Mouse (Mus musculus): Measurements from ENCODE around the gene Cradd. TPM values are rescaled to one million over a fixed set of nuclear protein-coding genes. Genes with fewer than 3 reads are reported as not detected.

The Cradd gene
- polyA plus RNA-seq, 1 experiment from 2014 or later: 15.0 TPM

- Histone ChIP-seq H3K27ac (ENCODE audit: low read depth, low read length) (no peak overlapping the region; the same call in 1 of the 2 replicates), H3K36me3 (ENCODE audit: control insufficient read depth, insufficient read depth, low read length) (no peaks in the 10 kb centered on the region), H3K9me3 (ENCODE audit: control insufficient read depth, low read length) (no peaks in the 10 kb centered on the region), H3K4me2 (no peak overlapping the region), H3K9ac (ENCODE audit: low read length) (no peak overlapping the region; the same call in 1 of the 2 replicates), H3K4me1 (ENCODE audit: control insufficient read depth, insufficient read depth, low read length) (peaks cover 29% of the 10 kb centered on the region), H3K27me3 (ENCODE audit: control insufficient read depth, insufficient read depth, low read length) (no peaks in the 10 kb centered on the region), H3K4me3 (ENCODE audit: low read depth, low read length) (no peak overlapping the region)
- ATAC-seq (ENCODE audit: low FRiP score): no peak; the same call in 1 of the 2 replicates
- 64% methylated on average over 6 of the region's 6 CpGs for WGBS
- DNase-seq (ENCODE audit: low spot score, missing footprints): peak; percentile 89
Measured at GRCm38 (mm10) chr10:95144414-95145130, 179.4 kb downstream of the Cradd start.

DNA sequence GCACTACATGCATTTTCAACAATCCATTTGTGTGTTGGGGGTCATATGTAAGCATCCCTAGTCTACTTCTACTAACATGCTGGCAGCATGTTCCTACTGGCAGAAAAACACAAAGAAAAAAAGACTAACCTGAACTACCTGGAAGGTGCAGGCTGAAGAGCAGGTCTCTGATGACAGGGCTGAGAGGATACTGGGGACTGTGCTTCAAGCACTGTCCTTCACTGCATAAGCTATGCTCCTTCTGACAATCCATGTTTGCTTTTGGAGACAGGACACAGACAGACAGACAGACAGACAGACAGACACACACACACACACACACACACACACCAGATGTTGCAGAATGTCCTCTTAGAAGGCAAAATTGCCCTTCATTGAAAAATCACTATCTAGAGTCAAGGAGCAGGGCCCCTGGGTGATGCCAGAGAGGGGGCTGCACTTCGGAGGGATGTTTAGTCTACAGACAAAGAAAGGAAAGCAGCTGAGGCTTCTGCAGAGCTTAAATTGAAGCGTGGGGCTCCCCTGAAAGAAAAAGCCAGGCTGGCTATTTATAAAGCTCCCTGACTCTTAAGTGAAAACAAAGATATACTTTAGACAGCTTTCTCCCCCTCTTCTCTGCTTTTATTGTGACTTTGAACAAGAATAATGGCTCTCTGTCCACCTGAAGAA lies 180.4 kb downstream of the Cradd start:
- DNase-seq (ENCODE audit: low spot score, missing footprints) (peak; percentile 90), ATAC-seq (ENCODE audit: low FRiP score) (no peak)
- Histone ChIP-seq H3K27me3 (ENCODE audit: control insufficient read depth, insufficient read depth, low read length) (no peaks in the 10 kb centered on the region), H3K9me3 (ENCODE audit: control insufficient read depth, low read length) (no peaks in the 10 kb centered on the region), H3K27ac (ENCODE audit: low read depth, low read length) (peak overlapping the region; percentile 27; the same call in 1 of the 2 replicates), H3K4me2 (peak overlapping the region; percentile 5; the same call in 1 of the 2 replicates), H3K4me3 (ENCODE audit: low read depth, low read length) (no peak overlapping the region), H3K36me3 (ENCODE audit: control insufficient read depth, insufficient read depth, low read length) (no peaks in the 10 kb centered on the region), H3K4me1 (ENCODE audit: control insufficient read depth, insufficient read depth, low read length) (peaks cover 29% of the 10 kb centered on the region), H3K9ac (ENCODE audit: low read length) (peak overlapping the region; percentile 46)
- 8% methylated on average over 2 of the region's 2 CpGs for WGBS

DNA sequence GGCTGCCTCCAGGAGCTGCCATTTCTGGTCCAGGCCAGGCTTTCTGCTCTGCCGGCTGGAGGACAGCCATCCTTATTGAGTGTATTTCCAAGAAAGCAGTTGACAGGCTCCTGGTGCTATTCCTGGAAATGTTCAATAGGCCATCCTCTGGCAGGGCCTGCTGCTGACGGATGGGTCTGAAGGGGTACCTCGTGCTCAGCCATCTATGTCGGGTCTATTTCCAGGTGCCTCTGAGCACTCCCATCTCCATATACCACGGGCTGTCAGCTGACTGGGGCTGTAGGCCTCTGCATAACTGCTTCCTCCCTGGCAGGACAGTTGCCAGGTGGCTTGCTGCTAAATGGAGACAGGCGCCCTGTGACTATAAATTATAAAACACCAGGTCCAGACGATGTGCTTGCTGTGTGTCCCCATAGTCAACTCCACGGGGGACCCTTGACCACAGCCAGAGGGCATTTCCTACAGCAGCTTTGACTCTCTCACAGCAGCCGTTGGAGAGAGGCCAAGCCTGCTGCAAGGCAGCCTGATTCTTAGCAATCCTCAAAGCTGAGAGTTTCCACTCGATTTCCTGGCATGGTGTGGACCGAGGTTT lies 181.0 kb downstream of the Cradd start:
- DNase-seq (ENCODE audit: low spot score, missing footprints) (no peak), ATAC-seq (ENCODE audit: low FRiP score) (0 out of 2 replicates have a peak, but pooled peaks have one; percentile 8)
- Histone ChIP-seq H3K4me1 (ENCODE audit: control insufficient read depth, insufficient read depth, low read length) (peaks cover 29% of the 10 kb centered on the region), H3K4me3 (ENCODE audit: low read depth, low read length) (no peak overlapping the region), H3K4me2 (no peak overlapping the region), H3K27me3 (ENCODE audit: control insufficient read depth, insufficient read depth, low read length) (no peaks in the 10 kb centered on the region), H3K9me3 (ENCODE audit: control insufficient read depth, low read length) (no peaks in the 10 kb centered on the region), H3K36me3 (ENCODE audit: control insufficient read depth, insufficient read depth, low read length) (no peaks in the 10 kb centered on the region), H3K27ac (ENCODE audit: low read depth, low read length) (no peak overlapping the region; the same call in 1 of the 2 replicates), H3K9ac (ENCODE audit: low read length) (peak overlapping the region; percentile 13; the same call in 1 of the 2 replicates)
- WGBS: 46% methylated on average over 11 of the region's 11 CpGs

DNA sequence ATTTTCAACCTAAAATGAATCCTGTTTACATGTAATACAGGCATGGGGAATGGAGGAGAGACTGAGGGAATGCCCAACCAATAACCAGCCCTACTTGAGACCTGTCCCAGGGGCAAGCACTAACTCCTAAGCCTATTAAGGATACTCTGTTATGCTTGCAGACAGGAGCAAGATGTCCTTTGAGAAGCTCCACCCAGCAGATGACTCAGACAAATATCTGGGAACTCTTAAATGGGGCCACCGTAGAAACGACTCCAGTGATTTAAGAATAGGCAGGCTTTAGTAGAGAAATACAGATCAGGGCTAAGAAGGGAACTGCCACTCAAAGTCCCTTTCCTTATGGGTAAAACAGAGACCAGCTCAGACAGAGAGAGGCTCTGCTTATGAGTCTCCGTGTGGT lies 182.9 kb downstream of the Cradd start:
- H3K27ac ChIP-seq (ENCODE audit: low read depth, low read length): no peak overlapping the region
- ATAC-seq (ENCODE audit: low FRiP score) (no peak), DNase-seq (ENCODE audit: low spot score, missing footprints) (no peak)
- H3K9ac ChIP-seq (ENCODE audit: low read length): no peak overlapping the region
- no peak overlapping the region for H3K4me3 ChIP-seq (ENCODE audit: low read depth, low read length)
- H3K36me3 ChIP-seq (ENCODE audit: control insufficient read depth, insufficient read depth, low read length): no peaks in the 10 kb centered on the region
- H3K4me2 ChIP-seq: no peak overlapping the region
- peaks cover 29% of the 10 kb centered on the region for H3K4me1 ChIP-seq (ENCODE audit: control insufficient read depth, insufficient read depth, low read length)
- 71% methylated on average over 3 of the region's 3 CpGs for WGBS
- no peaks in the 10 kb centered on the region for H3K27me3 ChIP-seq (ENCODE audit: control insufficient read depth, insufficient read depth, low read length)
- H3K9me3 ChIP-seq (ENCODE audit: control insufficient read depth, low read length): no peaks in the 10 kb centered on the region

- no peak for ATAC-seq (ENCODE audit: low FRiP score)
- DNase-seq (ENCODE audit: low spot score, missing footprints): no peak
- no peaks in the 10 kb centered on the region for H3K27me3 ChIP-seq (ENCODE audit: control insufficient read depth, insufficient read depth, low read length)
- H3K9ac ChIP-seq (ENCODE audit: low read length): no peak overlapping the region
- no peaks in the 10 kb centered on the region for H3K9me3 ChIP-seq (ENCODE audit: control insufficient read depth, low read length)
- H3K4me2 ChIP-seq: no peak overlapping the region
- H3K4me3 ChIP-seq (ENCODE audit: low read depth, low read length): no peak overlapping the region
- H3K4me1 ChIP-seq (ENCODE audit: control insufficient read depth, insufficient read depth, low read length): peaks cover 24% of the 10 kb centered on the region
- H3K36me3 ChIP-seq (ENCODE audit: control insufficient read depth, insufficient read depth, low read length): no peaks in the 10 kb centered on the region
- no peak overlapping the region for H3K27ac ChIP-seq (ENCODE audit: low read depth, low read length)
Measured at GRCm38 (mm10) chr10:95140191-95140590, 183.7 kb downstream of the Cradd start.

DNA sequence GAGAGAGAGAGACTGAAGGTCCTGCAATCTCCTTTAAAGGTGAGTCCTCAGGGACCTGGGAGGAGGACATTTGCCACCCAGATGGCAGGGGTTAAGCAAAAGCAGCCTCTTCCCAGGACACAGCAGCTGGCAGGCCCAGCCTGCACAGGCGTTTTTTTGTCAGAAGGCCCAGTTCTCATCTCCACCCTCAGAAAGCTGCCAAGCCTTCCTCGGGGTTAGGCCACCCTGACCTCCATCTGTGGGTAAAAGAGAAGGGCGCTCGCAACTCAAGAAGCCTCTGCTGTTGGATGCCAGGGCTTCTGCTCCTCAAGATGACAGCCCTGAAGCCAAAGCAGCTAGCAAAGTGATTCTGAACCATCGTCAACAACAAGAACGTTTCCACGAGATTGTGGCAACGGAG lies 184.3 kb downstream of the Cradd start:
- no peaks in the 10 kb centered on the region for H3K9me3 ChIP-seq (ENCODE audit: control insufficient read depth, low read length)
- H3K9ac ChIP-seq (ENCODE audit: low read length): no peak overlapping the region
- ATAC-seq (ENCODE audit: low FRiP score) (no peak), DNase-seq (ENCODE audit: low spot score, missing footprints) (no peak)
- WGBS: 82% methylated on average over 8 of the region's 8 CpGs
- no peaks in the 10 kb centered on the region for H3K27me3 ChIP-seq (ENCODE audit: control insufficient read depth, insufficient read depth, low read length)
- H3K4me2 ChIP-seq: no peak overlapping the region
- H3K4me1 ChIP-seq (ENCODE audit: control insufficient read depth, insufficient read depth, low read length): peaks cover 21% of the 10 kb centered on the region
- no peaks in the 10 kb centered on the region for H3K36me3 ChIP-seq (ENCODE audit: control insufficient read depth, insufficient read depth, low read length)
- no peak overlapping the region for H3K27ac ChIP-seq (ENCODE audit: low read depth, low read length)
- H3K4me3 ChIP-seq (ENCODE audit: low read depth, low read length): no peak overlapping the region

GRCm38 (mm10) chr10:95133057-95133456 lies 190.9 kb downstream of the Cradd start:
- ATAC-seq (ENCODE audit: low FRiP score) (no peak), DNase-seq (ENCODE audit: low spot score, missing footprints) (no peak)
- H3K4me1 ChIP-seq (ENCODE audit: control insufficient read depth, insufficient read depth, low read length): no peaks in the 10 kb centered on the region
- H3K36me3 ChIP-seq (ENCODE audit: control insufficient read depth, insufficient read depth, low read length): no peaks in the 10 kb centered on the region
- no peaks in the 10 kb centered on the region for H3K27me3 ChIP-seq (ENCODE audit: control insufficient read depth, insufficient read depth, low read length)
- no peak overlapping the region for H3K27ac ChIP-seq (ENCODE audit: low read depth, low read length)
- H3K4me2 ChIP-seq: no peak overlapping the region
- 75% methylated on average over 4 of the region's 4 CpGs for WGBS
- H3K9ac ChIP-seq (ENCODE audit: low read length): no peak overlapping the region
- no peaks in the 10 kb centered on the region for H3K9me3 ChIP-seq (ENCODE audit: control insufficient read depth, low read length)
- H3K4me3 ChIP-seq (ENCODE audit: low read depth, low read length): no peak overlapping the region
